Mouse (Mus musculus) regulatory T cell (primary cell): ENCODE measurements around the gene Lrmda.

ENCODE experiments used
- in situ Hi-C: fragments of 300-600 bp; cut with MboI, MseI; formaldehyde crosslinking; loops from one replicate; pipeline ENCODE4 v1.15.1; 2025; ENCODE audit warnings: high pct_unique_total_duplicates

Gene Lrmda

DNA sequence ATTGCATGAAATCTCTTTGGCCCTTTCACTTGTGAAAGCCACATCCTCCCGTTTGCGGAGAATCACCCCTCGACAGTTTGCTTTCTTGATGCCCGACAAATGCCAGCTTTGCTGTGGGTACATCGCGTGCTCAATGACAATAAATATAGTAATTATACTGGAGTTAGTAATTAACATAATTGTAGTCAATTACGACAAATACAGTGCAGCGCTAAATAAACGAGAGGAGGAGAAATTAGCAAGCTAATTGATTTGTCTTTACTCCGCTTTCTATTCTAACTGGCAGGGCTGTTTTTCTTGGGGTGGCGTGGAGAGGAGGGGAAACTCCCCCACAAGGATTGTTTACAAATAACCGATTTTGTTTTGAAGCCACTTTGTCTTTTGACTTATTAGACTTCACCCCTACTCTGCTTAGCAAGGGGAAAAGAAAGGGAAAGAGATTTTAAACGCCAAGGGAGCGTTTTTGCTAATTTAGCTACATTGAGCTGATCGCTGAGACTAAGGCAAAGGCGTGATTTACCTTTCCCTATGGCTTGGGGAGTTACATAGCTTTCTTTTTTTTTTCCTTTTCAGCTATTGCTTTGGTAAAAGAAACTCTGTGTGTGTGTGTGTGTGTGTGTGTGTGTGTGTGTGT lies 18.1 kb downstream of the Lrmda start:
- in situ Hi-C loops: no loop called here

GRCm38 (mm10) chr14:22042146-22042545 lies 22.6 kb downstream of the Lrmda start:
- in situ Hi-C loops: no loop called here

GRCm38 (mm10) chr14:22043420-22043819 lies 23.9 kb downstream of the Lrmda start:
- in situ Hi-C loops: no loop called here

DNA sequence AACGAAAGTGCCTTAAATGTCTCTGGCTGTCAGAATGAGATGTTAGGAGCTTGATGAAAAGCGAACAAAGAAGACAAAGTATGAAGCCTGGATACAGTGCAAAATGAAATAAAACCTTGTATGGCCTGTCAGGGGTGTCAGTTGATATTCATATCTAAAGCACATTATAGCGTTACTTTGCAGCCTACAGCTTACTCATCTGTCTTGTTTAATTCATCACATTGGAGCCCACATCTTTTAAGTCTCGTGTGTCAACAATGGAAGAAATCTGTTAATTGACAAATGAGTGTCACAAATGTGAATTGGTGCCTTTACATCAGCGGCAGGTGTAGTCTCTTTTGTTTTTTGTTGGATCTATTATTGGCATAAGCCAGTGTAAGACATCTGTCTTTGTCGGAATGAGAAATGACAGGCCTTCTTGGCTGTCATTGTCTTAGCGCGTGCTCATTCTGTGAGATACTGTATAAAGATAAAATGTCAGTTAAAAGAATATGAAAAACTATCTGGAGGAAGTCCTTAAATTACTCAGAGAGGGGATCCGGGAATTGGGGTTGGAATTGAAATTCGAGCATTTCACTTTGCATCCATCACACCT lies 26.8 kb downstream of the Lrmda start:
- in situ Hi-C loops: no loop called here

GRCm38 (mm10) chr14:22048068-22048899 lies 28.8 kb downstream of the Lrmda start:
- in situ Hi-C loops: no loop called here

- in situ Hi-C loops: no loop called here
These were observed 29.3 kb downstream of the Lrmda start for GRCm38 (mm10) chr14:22048900-22049199.

DNA sequence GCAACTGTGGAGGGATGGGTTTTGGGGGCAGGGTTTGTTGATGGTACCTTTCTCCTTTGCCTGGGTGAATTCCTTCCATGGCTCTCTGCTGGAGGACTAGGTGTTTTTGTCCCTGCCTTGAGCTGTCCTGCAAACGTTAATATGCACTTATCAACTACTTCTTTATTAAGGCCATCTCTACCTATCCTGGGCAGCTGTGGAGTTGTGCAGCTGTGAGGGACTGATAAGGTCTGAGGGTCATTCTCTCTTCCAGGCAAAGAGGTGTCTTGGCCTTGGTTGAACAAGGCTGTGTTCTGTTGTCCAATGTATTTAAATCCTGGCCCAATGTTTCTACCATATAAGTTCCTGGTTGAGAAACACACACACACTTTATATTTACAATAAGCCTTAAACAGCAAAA lies 29.8 kb downstream of the Lrmda start:
- in situ Hi-C loops: no loop called here

DNA sequence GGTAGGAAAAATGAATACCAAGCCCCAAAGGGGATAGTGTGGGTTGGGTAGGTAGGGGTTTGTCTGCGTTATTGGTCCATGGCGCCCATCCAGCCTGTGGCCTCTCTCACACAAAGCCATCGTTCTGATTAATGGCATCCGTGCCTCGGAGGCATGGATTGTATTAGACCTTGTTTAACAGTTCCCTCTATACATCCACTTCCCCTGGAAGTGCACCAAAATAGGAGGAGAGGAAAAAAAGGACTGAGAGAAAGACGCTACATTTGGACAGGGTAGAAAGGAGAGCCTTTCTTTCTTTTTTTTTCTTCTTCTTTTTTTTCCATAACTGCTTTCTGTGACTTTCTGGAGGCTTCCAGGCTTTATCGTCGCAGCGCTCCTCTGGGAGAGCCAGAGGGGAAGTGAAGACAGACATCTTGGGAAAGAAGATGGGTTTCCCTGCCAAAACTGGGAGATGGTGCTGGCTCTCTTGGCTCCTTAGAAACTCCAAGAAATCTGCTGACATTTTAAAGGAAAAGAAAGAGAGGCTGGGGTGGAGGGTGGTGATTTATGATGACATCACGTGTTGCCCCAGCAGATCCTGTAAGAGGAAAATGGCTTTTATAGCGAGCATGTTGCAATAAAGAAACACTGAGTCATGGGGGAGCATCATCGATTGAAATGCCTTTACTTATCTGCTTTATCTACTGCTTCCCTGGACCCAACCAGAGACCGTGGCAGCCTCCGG lies 32.6 kb downstream of the Lrmda start:
- in situ Hi-C loops: no loop called here

GRCm38 (mm10) chr14:22055630-22056029 lies 36.1 kb downstream of the Lrmda start:
- in situ Hi-C loops: no loop called here

DNA sequence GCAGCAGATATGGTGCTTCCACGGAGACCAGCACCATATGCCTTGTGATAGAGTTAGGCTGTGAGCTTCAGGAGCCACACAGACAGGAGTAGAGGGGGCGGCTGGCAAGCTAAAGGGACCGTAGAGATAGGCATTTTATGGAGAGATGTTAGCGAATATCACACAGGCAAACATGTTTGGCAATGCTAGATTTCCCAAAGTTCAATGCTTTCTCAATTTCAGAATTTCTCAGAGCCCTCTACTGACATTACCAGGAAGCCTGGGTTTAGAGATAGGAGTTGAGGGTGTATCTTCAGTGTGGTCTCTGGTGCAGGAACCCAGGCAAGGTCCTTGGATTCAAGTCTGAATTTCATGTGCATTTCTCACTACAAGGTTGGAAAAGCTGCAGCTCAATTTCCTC lies 36.7 kb downstream of the Lrmda start:
- in situ Hi-C loops: no loop called here

DNA sequence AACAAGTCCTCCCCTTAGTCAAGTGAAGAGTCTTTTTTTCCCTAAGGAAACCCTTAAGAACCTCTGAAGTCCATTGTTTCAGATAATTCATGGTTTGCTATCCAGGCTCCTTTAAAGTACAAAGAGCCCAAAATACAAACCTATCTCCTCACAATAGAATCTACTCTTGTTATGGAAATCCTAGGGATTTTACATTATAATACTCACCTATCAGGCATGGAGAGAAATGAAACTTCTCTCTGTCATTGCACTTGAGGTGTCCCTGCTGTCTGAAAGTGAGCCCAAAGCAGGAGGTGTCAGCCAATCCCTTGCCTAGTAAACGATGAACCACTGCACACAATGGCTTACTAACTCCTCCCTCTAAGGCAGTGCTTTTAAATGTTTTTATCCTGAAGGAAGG lies 39.2 kb downstream of the Lrmda start:
- in situ Hi-C loops: no loop called here

GRCm38 (mm10) chr14:22059348-22059861 lies 39.9 kb downstream of the Lrmda start:
- in situ Hi-C loops: no loop called here

GRCm38 (mm10) chr14:22060787-22061186 lies 41.3 kb downstream of the Lrmda start:
- in situ Hi-C loops: no loop called here

DNA sequence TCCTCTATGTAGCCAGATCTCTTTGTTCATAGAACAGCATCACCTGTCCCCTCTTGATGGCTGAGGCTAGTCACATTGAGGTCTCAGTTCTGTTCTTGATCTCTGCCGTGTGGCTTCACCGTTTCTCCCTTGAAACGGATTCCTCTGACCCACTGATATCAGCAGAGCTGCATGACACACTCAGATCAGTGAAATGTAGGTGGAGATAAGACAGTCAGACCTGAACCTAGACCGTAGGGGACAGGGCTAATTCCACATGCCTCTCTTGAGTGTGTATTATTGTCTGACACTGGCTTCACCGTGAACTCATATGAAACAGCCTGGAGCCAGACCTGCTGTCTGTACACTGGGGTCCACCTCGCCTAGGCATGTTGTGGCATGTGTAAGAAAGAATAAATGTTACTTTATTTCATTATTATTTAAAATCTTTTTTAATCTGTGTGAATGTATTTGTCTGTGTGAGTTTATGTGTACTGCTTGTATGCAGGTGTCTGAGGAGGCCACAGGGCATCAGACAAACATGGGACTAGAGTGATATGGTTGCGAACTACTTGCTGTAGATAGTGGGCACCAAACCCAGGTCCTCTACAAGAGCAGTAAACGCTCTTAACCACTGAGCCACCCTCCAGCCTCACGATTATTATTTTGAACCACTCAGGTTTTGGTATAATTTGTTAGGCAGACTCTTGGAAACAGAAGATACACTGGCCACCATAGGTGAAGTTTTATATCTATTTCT lies 42.8 kb downstream of the Lrmda start:
- in situ Hi-C loops: no loop called here

DNA sequence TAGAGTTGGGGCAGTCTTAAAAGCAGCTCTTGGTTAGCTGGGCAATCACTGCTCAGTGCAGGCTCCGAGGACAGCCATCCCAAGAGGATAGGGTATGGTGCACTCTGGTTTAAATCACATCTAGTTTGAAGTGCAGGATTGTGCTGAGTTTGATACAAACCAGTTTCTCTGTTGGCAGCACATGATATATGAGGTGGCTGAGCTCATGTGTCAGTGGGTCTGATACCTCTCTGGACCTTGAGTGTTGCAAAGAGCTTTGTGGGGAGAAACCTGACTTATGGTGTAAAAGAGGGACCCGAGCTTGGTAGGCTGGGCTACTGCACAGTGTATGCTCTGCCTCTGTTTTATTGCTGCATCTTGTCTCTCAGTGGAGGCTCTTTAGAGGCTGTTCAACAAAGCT lies 49.7 kb downstream of the Lrmda start:
- in situ Hi-C loops: no loop called here

DNA sequence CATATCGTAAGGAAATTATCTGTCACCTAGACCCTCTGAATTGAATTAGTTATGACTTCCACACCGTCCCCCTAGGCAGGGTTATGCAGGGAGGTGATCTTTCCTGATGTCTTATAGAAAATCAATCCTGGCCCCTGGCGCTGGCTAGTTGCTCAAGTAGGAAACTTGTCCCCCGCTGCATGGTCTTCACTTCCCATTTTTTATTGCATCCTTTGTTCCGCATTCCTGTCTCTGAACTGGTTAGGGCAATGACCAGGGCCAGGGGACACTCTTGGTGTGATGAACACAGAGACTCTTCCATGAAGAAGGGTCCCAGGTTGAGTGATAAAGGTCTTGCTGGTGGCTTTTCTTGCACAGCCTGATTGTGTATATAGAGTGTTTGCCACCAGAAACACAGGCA lies 53.9 kb downstream of the Lrmda start:
- in situ Hi-C loops: no loop called here

GRCm38 (mm10) chr14:22074229-22074628 lies 54.7 kb downstream of the Lrmda start:
- in situ Hi-C loops: no loop called here

GRCm38 (mm10) chr14:22083931-22084330 lies 64.4 kb downstream of the Lrmda start:
- in situ Hi-C loops: no loop called here

DNA sequence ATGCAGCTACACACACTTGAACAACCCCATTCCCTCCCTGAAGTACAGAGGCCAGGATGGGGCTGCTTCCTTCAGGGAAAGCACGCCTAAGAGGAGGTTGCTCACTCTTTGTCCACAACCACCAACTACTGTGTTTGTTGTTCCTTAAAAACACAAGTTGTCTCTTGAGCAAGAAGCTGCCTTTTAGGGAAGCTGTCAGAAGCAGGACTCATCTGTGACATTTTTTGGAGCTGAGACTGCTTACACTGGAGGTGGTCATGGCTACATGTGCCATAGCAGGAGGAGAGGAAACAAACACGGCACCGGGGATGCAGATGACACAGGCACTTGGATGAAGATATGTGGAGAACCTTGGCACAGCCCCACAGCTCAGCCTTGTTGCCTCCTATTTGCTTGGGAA lies 65.9 kb downstream of the Lrmda start:
- in situ Hi-C loops: no loop called here

DNA sequence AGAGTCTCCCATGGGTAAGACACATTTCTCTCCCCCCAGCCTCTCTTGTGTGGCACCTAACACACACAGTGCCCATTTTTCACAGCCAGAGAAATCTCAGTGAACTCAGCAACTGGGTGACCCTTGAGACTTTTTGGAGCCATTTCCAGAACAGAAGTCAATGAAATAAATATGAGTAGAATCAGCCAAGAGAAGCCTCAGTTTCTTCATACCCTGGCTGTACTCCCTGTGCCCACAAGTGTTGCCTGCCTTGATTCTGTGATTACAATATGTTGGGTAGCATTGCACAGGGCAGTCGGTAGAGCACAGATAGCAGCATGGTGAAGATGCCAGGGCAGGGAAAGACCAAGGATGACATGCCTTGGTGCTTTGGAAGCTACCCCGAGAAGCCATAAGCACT lies 69.1 kb downstream of the Lrmda start:
- in situ Hi-C loops: no loop called here

DNA sequence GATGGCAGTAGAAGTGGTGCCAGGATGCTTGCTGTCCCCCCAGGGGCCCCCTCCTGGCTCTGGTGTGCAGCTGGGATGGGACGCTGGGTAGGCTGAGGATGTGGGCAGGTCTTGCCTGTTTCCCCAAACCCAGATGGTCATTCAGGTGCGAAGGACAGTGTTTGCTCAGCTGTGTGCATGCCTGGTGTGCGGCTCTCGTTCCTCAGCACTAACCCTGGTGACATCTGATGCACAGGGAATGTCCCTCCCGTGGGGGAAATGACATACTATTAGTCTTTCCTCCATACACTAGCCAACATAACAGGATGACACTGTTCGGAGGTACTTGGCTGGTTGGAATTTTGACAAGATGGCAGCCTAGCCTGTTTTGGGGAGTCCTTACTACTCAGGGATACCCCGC lies 69.8 kb downstream of the Lrmda start:
- in situ Hi-C loops: no loop called here
